Mouse (Mus musculus) spleen, postnatal 4 days (tissue): ENCODE measurements around the gene Hist2h3b.

ENCODE experiments used
- DNase-seq, 2 experiments: peaks; one replicate each; pipeline ENCODE4 v3.0.0; 2022; ENCODE audit warnings: low spot score in 2 of 2

Gene Hist2h3b

GRCm38 (mm10) chr3:96293787-96294186, 25.3 kb downstream of the Hist2h3b start, which contains the start of gene Fcgr1:
Gene Fcgr1 (minus strand): TSS chr3:96293969.
- no peak for DNase-seq

DNA sequence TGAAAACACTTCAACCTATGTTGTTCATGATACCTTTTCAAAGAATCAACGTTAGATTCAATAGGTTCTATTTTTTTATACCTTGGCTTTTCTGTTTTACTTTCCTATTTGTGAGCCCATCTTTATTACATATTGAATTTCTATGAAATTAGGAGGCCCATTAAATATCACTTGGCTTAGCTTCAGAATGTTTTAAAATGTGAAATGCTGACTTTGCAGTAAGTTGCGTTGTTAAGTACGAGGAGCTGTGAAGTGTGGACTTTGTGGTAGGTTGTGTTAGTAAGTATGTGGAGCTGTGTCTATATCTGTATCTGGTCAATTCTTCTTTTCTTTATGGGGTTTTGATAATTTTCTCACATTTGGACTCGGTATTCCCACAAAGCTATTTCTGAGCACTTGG, 29.9 kb downstream of the Hist2h3b start:
- no peak for DNase-seq

- DNase-seq, result peak in 1 of 2 experiments; percentile 29
Observed at GRCm38 (mm10) chr3:96299562-96299961, 31.1 kb downstream of the Hist2h3b start.

GRCm38 (mm10) chr3:96300706-96301529, 32.5 kb downstream of the Hist2h3b start:
- no peak for DNase-seq

DNA sequence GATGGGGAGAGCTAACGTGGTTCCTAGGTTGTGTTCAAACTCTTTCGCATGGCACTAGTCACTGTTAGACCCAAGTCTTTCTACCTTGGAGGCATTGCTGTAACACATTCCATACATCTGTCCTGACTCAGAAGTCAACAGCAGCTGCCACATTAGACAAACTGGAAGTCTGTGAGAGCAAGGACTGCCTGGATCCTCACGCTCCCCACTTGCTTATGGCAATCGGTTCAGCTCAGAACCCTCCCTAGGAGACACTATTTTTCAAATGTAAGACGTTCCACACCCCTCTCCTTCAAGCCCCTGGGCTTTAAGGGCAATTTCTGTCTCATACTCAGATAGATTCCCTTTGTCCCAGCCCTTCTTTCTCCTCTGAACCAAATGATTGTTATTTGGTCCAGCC, 33.6 kb downstream of the Hist2h3b start:
- DNase-seq, result no peak

DNA sequence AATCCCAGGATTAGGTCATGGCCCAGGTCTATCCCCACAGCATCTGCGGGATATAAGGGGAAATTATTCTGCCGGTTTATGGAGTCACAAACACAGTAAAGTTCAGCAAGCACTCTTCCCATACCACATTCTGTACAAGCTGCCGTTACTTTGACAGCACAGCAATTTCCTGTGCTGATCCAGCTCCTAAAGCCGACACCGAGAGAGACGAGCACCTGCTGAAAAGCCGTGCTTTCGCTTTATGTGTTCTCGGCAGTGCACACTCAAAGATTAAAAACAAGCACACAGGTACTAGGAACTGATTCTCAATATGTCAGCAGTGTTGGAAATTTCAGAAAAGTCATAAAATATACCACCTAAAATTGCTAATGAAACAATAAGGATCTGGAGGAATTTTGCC, 38.1 kb downstream of the Hist2h3b start:
- no peak for DNase-seq

DNA sequence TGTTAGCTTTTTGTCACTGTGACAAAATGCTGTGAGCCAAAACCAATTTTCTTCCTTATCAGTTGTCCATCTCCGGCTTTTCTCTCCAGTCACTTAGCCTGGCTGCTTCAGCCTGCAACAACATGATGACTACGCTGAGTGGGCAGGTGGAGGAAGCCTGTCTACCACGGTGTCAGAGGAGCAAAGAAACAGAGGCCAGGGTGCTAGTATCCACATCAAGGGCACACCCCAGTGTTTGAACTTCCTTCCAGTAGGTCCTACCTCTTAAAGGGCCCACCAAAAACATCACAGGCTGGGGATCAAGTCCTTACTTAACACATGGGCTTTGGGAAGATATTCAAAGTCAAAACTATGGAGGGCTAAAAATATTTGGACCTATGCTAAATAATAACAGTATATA, 41.0 kb downstream of the Hist2h3b start:
- no peak for DNase-seq

DNA sequence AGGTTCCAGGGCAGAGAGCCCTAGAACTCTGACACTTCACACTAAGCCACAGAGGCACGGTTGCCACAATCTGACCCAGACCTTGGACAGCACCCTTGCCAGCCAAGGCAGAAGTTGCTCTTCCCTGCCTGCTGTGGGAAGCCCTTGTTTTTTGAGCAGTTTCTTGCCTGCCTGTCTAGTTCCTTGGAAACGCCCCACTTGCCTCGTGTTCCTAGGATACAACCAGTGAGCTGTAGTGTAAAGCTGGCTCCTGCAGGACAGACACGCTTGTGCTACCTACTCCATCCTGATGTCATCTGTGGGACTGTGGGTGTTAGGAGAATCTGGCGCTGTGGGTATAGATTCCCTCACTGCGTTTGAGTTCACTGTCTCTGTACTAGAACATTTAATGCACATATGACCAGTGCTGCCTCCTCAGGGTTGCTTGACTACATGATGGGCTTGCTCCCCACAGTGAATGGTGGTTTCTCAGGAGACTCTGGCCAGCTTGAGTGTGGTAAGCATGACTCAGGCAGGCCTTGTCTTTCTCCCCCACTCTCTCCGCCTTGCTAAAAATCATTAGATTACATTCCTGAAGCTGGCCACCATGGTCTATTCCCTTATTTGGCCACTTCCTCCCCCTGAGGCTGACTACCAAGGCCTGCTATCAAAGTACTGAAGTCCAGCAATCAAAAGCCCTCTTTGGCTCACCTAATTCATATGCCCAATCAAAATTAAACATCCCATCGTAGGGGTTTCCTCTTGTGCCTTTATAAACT, 44.1 kb downstream of the Hist2h3b start:
- DNase-seq, result no peak
